Mouse (Mus musculus): ENCODE data around the gene Cdh22.

DNA sequence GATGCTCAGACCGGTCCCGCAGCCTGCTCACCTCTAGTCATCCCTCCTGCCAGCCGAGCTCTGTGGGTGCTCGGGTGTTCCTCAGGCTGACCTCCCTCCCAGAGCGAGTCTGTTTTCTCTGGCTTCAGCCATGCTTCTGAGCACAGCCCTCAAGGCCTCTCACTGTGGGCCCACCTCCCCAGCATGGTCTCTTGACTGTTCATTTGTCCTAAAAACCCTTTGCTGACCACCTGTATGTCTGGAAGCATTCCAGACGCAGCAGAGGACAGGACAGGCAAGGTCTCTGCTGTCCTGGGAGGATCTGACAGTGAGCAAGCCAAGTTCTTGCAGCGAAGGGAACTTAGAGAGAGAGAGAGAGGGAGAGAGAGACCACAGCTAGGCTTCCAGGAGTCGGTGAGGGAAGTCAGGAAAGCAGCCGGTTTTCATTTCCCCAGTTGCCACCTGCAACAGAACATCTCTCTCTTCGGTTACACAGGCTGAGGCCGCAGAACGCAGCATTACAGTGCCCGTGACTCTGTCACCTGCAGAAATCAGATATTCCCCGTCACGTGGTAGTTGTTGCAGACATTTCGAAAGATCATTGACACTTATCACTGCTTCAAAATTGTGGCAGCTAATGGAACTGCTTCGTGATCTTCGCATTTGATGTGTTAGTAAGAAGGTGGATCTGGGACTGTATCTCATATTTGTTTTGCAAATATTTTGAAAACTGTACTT lies 27.8 kb upstream of the Cdh22 start:
- no peak for TF ChIP-seq POLR2A (IDR thresholded peaks at IDR 0.05; ENCODE audit: low read depth, low read length)
- TF ChIP-seq CTCF (IDR thresholded peaks at IDR 0.05; ENCODE audit: extremely low read depth, insufficient read depth, insufficient read length, insufficient replicate concordance): no peak
